Mouse (Mus musculus) monocyte, adult 5-6 weeks (primary cell): Measurements from ENCODE around the gene Dzip1. TPM values are rescaled to one million over a fixed set of nuclear protein-coding genes. Genes with fewer than 3 reads are reported as not detected.

Source experiments
- ATAC-seq: fragments of 153-309, 156-312 bp; replicated peaks from 2 replicates; pipeline ENCODE4 v1.8.0; 2017; ENCODE audit warnings: mild to moderate bottlenecking; ENCODE audit not compliant: low TSS enrichment, insufficient number of reproducible peaks, severe bottlenecking, poor library complexity, low FRiP score
- total RNA-seq: library from RNA; stranded (forward); fragments of 200-1000, 200-491, 200-594 nt; gene quantifications from 3 replicates; pipeline ENCODE4 v1.2.3, GENCODE M21; 2017

Dzip1 gene
- total RNA-seq, 1 experiment from 2014 or later: 0.67 TPM

GRCm38 (mm10) chr14:118883344-118884249, 41.7 kb downstream of the Dzip1 start:
- no peak for ATAC-seq

- no peak for ATAC-seq
Observed at GRCm38 (mm10) chr14:118880696-118881095, 44.6 kb downstream of the Dzip1 start.

- ATAC-seq: no peak
Observed at GRCm38 (mm10) chr14:118878346-118878910, 46.8 kb downstream of the Dzip1 start.

GRCm38 (mm10) chr14:118874786-118875415, 50.4 kb downstream of the Dzip1 start:
- no peak for ATAC-seq

- ATAC-seq: no peak
Observed at GRCm38 (mm10) chr14:118874126-118874525, 51.1 kb downstream of the Dzip1 start.

- no peak for ATAC-seq
Observed at GRCm38 (mm10) chr14:118869712-118870111, 55.5 kb downstream of the Dzip1 start.

- ATAC-seq: no peak
Observed at GRCm38 (mm10) chr14:118868102-118868724, 57.0 kb downstream of the Dzip1 start.

GRCm38 (mm10) chr14:118867366-118867765, 57.9 kb downstream of the Dzip1 start:
- ATAC-seq: no peak

GRCm38 (mm10) chr14:118866014-118866811, 59.0 kb downstream of the Dzip1 start:
- ATAC-seq: no peak

- no peak for ATAC-seq
Observed at GRCm38 (mm10) chr14:118864905-118865304, 60.4 kb downstream of the Dzip1 start.

- ATAC-seq: no peak
Observed at GRCm38 (mm10) chr14:118862253-118862652, 63.0 kb downstream of the Dzip1 start.

- ATAC-seq: no peak
Observed at GRCm38 (mm10) chr14:118858318-118858717, 66.9 kb downstream of the Dzip1 start.

- no peak for ATAC-seq
Observed at GRCm38 (mm10) chr14:118856563-118856962, 68.7 kb downstream of the Dzip1 start.

- ATAC-seq: no peak
Observed at GRCm38 (mm10) chr14:118855141-118855800, 70.0 kb downstream of the Dzip1 start.

GRCm38 (mm10) chr14:118854371-118855114, 70.7 kb downstream of the Dzip1 start:
- peak; percentile 51 for ATAC-seq

- ATAC-seq: no peak
Observed at GRCm38 (mm10) chr14:118851496-118852107, 73.7 kb downstream of the Dzip1 start.

GRCm38 (mm10) chr14:118850696-118851035, 74.6 kb downstream of the Dzip1 start:
- ATAC-seq: no peak
